Mouse (Mus musculus) adrenal gland, postnatal 4 days (tissue): ENCODE data around the gene Hdac4. TPM values are rescaled to one million over a fixed set of nuclear protein-coding genes. Genes with fewer than 3 reads are reported as not detected.

Source experiments
- DNase-seq, 2 experiments: peaks; one replicate each; pipeline ENCODE4 v3.0.0; 2021 to 2022; ENCODE audit warnings: low spot score in 2 of 2, mixed read lengths in 2 of 2
- total RNA-seq, 2 experiments: library from RNA; stranded (reverse); gene quantifications; 2 replicates each; pipeline ENCODE4 v1.2.3; 2021

Gene Hdac4
- total RNA-seq, 2 experiments from 2014 or later, result 93.3 to 97.8 TPM

- DNase-seq, result no peak
Measured at GRCm38 (mm10) chr1:92103377-92103776, 92.1 kb downstream of the Hdac4 start.

- DNase-seq, result no peak
Measured at GRCm38 (mm10) chr1:92102825-92103224, 92.7 kb downstream of the Hdac4 start.

- peak in 1 of 2 experiments; percentile 26 for DNase-seq
Measured at GRCm38 (mm10) chr1:92100371-92100891, 95.1 kb downstream of the Hdac4 start.

- no peak for DNase-seq
Measured at GRCm38 (mm10) chr1:92099964-92100363, 95.5 kb downstream of the Hdac4 start.

GRCm38 (mm10) chr1:92099502-92099901, 96.0 kb downstream of the Hdac4 start:
- DNase-seq, result no peak

- DNase-seq, result no peak
Measured at GRCm38 (mm10) chr1:92098456-92098855, 97.0 kb downstream of the Hdac4 start.

GRCm38 (mm10) chr1:92096991-92097525, 98.4 kb downstream of the Hdac4 start:
- DNase-seq, result no peak

GRCm38 (mm10) chr1:92092286-92092685, 103.2 kb downstream of the Hdac4 start:
- DNase-seq, result no peak

- DNase-seq, result no peak
Measured at GRCm38 (mm10) chr1:92087821-92088220, 107.7 kb downstream of the Hdac4 start.

GRCm38 (mm10) chr1:92087343-92087742, 108.2 kb downstream of the Hdac4 start:
- no peak for DNase-seq

GRCm38 (mm10) chr1:92086841-92087240, 108.7 kb downstream of the Hdac4 start:
- DNase-seq, result no peak

- no peak for DNase-seq
Measured at GRCm38 (mm10) chr1:92086277-92086813, 109.2 kb downstream of the Hdac4 start.

GRCm38 (mm10) chr1:92084738-92085137, 110.8 kb downstream of the Hdac4 start:
- no peak for DNase-seq

- no peak for DNase-seq
Measured at GRCm38 (mm10) chr1:92084004-92084403, 111.5 kb downstream of the Hdac4 start.

GRCm38 (mm10) chr1:92082837-92083541, 112.5 kb downstream of the Hdac4 start:
- DNase-seq, result no peak

GRCm38 (mm10) chr1:92082156-92082836, 113.2 kb downstream of the Hdac4 start:
- no peak for DNase-seq

- DNase-seq, result no peak
Measured at GRCm38 (mm10) chr1:92079982-92080537, 115.4 kb downstream of the Hdac4 start.

GRCm38 (mm10) chr1:92075312-92075711, 120.2 kb downstream of the Hdac4 start:
- no peak for DNase-seq

- DNase-seq, result no peak
Measured at GRCm38 (mm10) chr1:92074655-92075054, 120.8 kb downstream of the Hdac4 start.

- no peak for DNase-seq
Measured at GRCm38 (mm10) chr1:92069932-92070677, 125.4 kb downstream of the Hdac4 start.

GRCm38 (mm10) chr1:92069464-92069863, 126.0 kb downstream of the Hdac4 start:
- DNase-seq, result no peak
